In genomic region chr9:16302484-16302883, GRCm38 (mm10) we compare ENCODE assay signal across 17 mouse cellular contexts.
"Had no signal": no experiment of that assay in that cellular context is flagged by ENCODE, and none has a peak within 500 bp of the region (broad histone marks: within the 10 kb centered on the region; RNA-seq: fewer than 3 reads in every experiment).

No protein-coding gene starts in this region.

- H3K4me3 ChIP-seq: midbrain, embryonic 13.5 days; myocyte; neural tube, embryonic 13.5 days; neural tube, embryonic 15.5 days had no signal

- H3K4me2 ChIP-seq: lung, embryonic 14.5 days; midbrain, embryonic 11.5 days; midbrain, embryonic 13.5 days; neural tube, embryonic 13.5 days; neural tube, embryonic 15.5 days had no signal

- H3K36me3 ChIP-seq: midbrain, embryonic 13.5 days; neural tube, embryonic 13.5 days; neural tube, embryonic 15.5 days had no signal

- DNase-seq: lung, adult 18-20 months; lung, embryonic 14.5 days; lung, postnatal 10 days; lung, postnatal 4 days; right cerebral cortex, adult 18-20 months; right cerebral cortex, postnatal 25 days; right cerebral cortex, postnatal 4 days; spleen, adult 18-20 months; thymus, adult 18-20 months; thymus, postnatal 14 days; thymus, postnatal 36 days had no signal

- H3K27ac ChIP-seq: midbrain, embryonic 13.5 days; neural tube, embryonic 13.5 days; neural tube, embryonic 15.5 days had no signal

- H3K27me3 ChIP-seq: midbrain, embryonic 13.5 days; neural tube, embryonic 13.5 days; neural tube, embryonic 15.5 days had no signal

- H3K9me3 ChIP-seq: midbrain, embryonic 13.5 days; neural tube, embryonic 13.5 days; neural tube, embryonic 15.5 days had no signal

- H3K9ac ChIP-seq: lung, embryonic 14.5 days; midbrain, embryonic 13.5 days; neural tube, embryonic 13.5 days; neural tube, embryonic 15.5 days had no signal

- ATAC-seq: midbrain, embryonic 13.5 days; midbrain, embryonic 16.5 days had no signal
